Mouse (Mus musculus): ENCODE data around the gene Bdkrb2. TPM values are rescaled to one million over a fixed set of nuclear protein-coding genes. Genes with fewer than 3 reads are reported as not detected.

The Bdkrb2 gene
- polyA plus RNA-seq, 1 experiment from 2014 or later = 1.7 TPM

DNA sequence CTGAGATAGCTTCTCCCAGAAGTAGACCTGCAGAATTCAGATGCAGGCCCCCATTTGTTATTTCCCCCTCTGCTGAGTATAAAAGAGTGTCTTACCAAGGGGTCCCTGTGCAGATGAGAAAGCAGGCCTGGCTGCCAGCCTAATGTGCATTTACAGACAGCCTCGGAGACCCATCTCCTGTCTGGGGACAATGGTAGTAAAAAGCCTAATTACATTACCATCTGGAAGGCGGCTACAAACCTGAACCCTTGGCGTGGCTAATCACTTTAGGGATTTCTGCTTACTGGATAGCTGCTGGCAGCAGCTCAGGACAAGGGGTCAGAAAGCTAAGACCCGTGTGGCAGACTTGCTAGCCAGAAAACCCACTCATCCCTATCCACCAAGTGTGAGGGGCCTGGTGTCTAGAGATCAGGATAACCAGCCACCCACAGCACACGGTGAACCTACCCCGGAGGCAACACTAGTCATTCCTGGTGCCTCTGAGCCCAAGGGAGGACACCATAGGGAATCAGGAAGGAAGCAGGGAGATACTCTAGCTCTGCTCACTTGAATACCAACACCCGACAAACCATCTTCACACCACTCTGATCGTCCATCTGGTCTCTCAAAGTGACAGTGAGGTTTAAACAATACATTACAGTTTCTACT is 31.2 kb upstream of the Bdkrb2 start:
- no peak overlapping the region for H3K4me2 ChIP-seq (replicated peaks; ENCODE audit: low read depth, low read length)
- no peak overlapping the region for H3K4me3 ChIP-seq (ENCODE audit: low read length)
- H3K4me1 ChIP-seq (ENCODE audit: insufficient read depth, low read length) = 0 out of 2 replicates have a peak, but pooled peaks cover 8% of the 10 kb centered on the region
- H3K36me3 ChIP-seq (ENCODE audit: insufficient read depth, low read length) = no peaks in the 10 kb centered on the region
- no peaks in the 10 kb centered on the region for H3K9me3 ChIP-seq (ENCODE audit: low read length)
- WGBS = 21% methylated on average over 8 of the region's 8 CpGs
- H3K27ac ChIP-seq (ENCODE audit: low read length) = peak overlapping the region; percentile 25; the same call in 1 of the 2 replicates
- no peaks in the 10 kb centered on the region for H3K27me3 ChIP-seq (ENCODE audit: insufficient read depth, low read length)
- H3K9ac ChIP-seq (replicated peaks; ENCODE audit: low read length) = no peak overlapping the region
- no peak for ATAC-seq (ENCODE audit: low FRiP score, low TSS enrichment)

DNA sequence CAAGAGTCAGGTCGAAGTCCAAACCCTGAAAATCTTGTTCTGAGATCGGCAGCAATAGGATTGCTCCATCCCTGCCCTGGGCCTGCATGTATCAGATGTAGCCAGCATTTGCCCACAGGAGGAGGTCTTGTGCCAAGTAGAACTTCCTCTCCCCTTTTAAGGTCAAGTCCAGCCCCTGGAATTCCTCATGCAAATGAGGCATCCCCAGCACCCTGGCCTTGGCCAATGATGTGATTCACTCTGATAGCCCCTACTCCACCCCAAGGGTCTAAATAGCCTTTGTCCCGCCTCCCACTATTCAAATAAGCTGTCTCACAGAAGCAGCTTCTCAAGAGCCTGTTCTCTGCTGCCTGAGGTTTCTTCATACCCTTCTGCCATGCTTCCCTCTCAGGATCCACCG is 28.2 kb upstream of the Bdkrb2 start:
- Histone ChIP-seq H3K27me3 (ENCODE audit: insufficient read depth, low read length) (no peaks in the 10 kb centered on the region), H3K36me3 (ENCODE audit: insufficient read depth, low read length) (no peaks in the 10 kb centered on the region), H3K27ac (ENCODE audit: low read length) (no peak overlapping the region), H3K4me2 (replicated peaks; ENCODE audit: low read depth, low read length) (no peak overlapping the region), H3K9me3 (ENCODE audit: low read length) (no peaks in the 10 kb centered on the region; the same call in 1 of the 2 replicates), H3K4me1 (ENCODE audit: insufficient read depth, low read length) (0 out of 2 replicates have a peak, but pooled peaks cover 6% of the 10 kb centered on the region), H3K4me3 (ENCODE audit: low read length) (no peak overlapping the region), H3K9ac (replicated peaks; ENCODE audit: low read length) (no peak overlapping the region)
- ATAC-seq (ENCODE audit: low FRiP score, low TSS enrichment) = no peak
- 91% methylated on average over 4 of the region's 4 CpGs for WGBS

GRCm38 (mm10) chr12:105535968-105536760 is 26.9 kb upstream of the Bdkrb2 start:
- Histone ChIP-seq H3K4me3 (ENCODE audit: low read length) (no peak overlapping the region), H3K36me3 (ENCODE audit: insufficient read depth, low read length) (no peaks in the 10 kb centered on the region), H3K4me2 (replicated peaks; ENCODE audit: low read depth, low read length) (no peak overlapping the region), H3K9me3 (ENCODE audit: low read length) (no peaks in the 10 kb centered on the region; the same call in 1 of the 2 replicates), H3K4me1 (ENCODE audit: insufficient read depth, low read length) (0 out of 2 replicates have a peak, but pooled peaks cover 6% of the 10 kb centered on the region), H3K27me3 (ENCODE audit: insufficient read depth, low read length) (no peaks in the 10 kb centered on the region), H3K27ac (ENCODE audit: low read length) (no peak overlapping the region), H3K9ac (replicated peaks; ENCODE audit: low read length) (no peak overlapping the region)
- 65% methylated on average over 13 of the region's 13 CpGs for WGBS
- ATAC-seq (ENCODE audit: low FRiP score, low TSS enrichment) = no peak

DNA sequence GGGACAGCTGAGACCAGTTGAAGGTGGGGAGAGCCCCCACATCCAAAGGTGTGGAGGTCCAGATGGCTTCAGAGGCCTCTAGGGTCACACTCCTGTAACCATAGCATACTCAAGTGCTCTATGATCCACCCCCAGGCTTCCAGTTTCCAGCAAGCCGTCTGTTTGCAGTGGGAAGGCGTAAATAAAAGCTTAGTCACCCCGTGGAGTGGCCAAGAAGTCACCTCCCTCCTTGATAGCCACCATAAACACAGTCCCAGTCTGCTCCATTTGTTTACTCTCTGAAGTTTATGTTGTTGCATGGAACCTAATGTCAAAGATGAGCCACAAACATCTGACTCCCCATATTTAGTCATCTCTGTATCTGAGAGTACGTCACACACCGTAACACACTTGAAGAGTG is 25.9 kb upstream of the Bdkrb2 start:
- Histone ChIP-seq H3K27ac (ENCODE audit: low read length) (no peak overlapping the region), H3K4me3 (ENCODE audit: low read length) (no peak overlapping the region), H3K36me3 (ENCODE audit: insufficient read depth, low read length) (no peaks in the 10 kb centered on the region), H3K4me1 (ENCODE audit: insufficient read depth, low read length) (no peaks in the 10 kb centered on the region), H3K4me2 (replicated peaks; ENCODE audit: low read depth, low read length) (no peak overlapping the region), H3K9ac (replicated peaks; ENCODE audit: low read length) (no peak overlapping the region), H3K27me3 (ENCODE audit: insufficient read depth, low read length) (no peaks in the 10 kb centered on the region), H3K9me3 (ENCODE audit: low read length) (no peaks in the 10 kb centered on the region; the same call in 1 of the 2 replicates)
- 46% methylated on average over 5 of the region's 5 CpGs for WGBS
- no peak for ATAC-seq (ENCODE audit: low FRiP score, low TSS enrichment)

DNA sequence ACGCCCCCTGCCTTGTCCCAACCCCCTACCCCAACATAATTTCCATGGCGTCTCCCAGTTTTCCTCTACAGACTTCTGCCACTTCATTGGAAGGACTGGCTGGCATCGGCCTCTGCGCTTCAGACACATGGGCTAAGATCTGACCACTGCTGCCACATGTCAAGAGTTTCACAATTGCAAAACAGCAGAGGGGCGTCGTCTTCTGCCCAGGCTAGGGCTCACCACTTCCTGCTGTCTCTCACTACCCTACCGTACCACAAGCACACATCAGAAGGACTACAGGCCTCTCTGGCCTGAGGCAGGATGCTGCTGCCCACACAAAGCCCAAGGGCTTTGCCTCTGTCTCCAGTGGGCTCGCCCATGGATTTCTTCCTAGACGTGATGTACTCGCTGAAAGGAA is 23.4 kb upstream of the Bdkrb2 start:
- Histone ChIP-seq H3K27ac (ENCODE audit: low read length) (no peak overlapping the region), H3K9me3 (ENCODE audit: low read length) (no peaks in the 10 kb centered on the region; the same call in 1 of the 2 replicates), H3K4me2 (replicated peaks; ENCODE audit: low read depth, low read length) (no peak overlapping the region), H3K27me3 (ENCODE audit: insufficient read depth, low read length) (no peaks in the 10 kb centered on the region), H3K36me3 (ENCODE audit: insufficient read depth, low read length) (no peaks in the 10 kb centered on the region), H3K9ac (replicated peaks; ENCODE audit: low read length) (no peak overlapping the region), H3K4me3 (ENCODE audit: low read length) (no peak overlapping the region), H3K4me1 (ENCODE audit: insufficient read depth, low read length) (no peaks in the 10 kb centered on the region)
- 94% methylated on average over 10 of the region's 10 CpGs for WGBS
- ATAC-seq (ENCODE audit: low FRiP score, low TSS enrichment) = no peak

DNA sequence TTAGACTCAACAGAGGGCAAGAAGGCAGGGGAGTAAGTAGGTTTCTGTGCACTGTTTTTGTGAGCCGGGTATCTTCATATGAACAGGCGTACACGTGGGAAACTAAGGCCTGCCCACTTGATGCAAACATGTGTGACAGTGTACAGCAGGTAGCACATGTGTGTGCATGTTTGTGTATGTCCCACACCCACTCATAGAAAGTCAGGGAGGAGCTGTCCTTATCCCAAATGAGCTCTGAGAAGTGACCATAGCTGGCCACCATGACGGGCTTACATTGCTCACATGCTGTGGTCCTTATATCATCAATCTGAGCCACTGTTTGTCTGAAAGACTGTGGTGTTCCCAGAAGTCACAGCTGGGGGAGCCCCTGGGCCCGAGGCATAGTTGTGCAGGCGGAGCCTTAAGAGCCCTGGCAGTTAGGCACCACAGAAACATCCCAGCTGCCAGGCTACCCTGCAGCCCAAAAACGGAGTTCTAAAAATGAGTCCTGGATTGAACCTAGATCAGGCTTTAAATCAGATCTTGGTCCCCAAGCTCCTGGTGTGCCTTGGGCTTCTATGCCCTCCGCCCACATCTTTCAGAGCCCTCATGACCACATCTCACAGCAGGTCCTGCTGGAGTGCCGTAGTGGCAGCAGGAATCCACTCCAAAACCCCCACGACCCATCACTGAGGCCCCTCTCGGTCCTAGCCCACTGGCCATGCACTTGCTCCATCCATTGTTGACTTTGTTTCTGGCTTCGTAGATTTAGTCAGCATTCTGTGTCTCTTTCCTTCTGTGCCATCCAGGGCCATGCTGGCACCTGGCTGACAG is 21.2 kb upstream of the Bdkrb2 start:
- WGBS = 75% methylated on average over 12 of the region's 12 CpGs
- H3K9me3 ChIP-seq (ENCODE audit: low read length) = no peaks in the 10 kb centered on the region; the same call in 1 of the 2 replicates
- H3K4me1 ChIP-seq (ENCODE audit: insufficient read depth, low read length) = 0 out of 2 replicates have a peak, but pooled peaks cover 4% of the 10 kb centered on the region
- ATAC-seq (ENCODE audit: low FRiP score, low TSS enrichment) = no peak
- H3K36me3 ChIP-seq (ENCODE audit: insufficient read depth, low read length) = no peaks in the 10 kb centered on the region
- H3K27ac ChIP-seq (ENCODE audit: low read length) = no peak overlapping the region
- no peaks in the 10 kb centered on the region for H3K27me3 ChIP-seq (ENCODE audit: insufficient read depth, low read length)
- H3K4me3 ChIP-seq (ENCODE audit: low read length) = no peak overlapping the region
- H3K4me2 ChIP-seq (replicated peaks; ENCODE audit: low read depth, low read length) = no peak overlapping the region
- H3K9ac ChIP-seq (replicated peaks; ENCODE audit: low read length) = no peak overlapping the region

- H3K27me3 ChIP-seq (ENCODE audit: insufficient read depth, low read length) = no peaks in the 10 kb centered on the region
These were observed 20.5 kb upstream of the Bdkrb2 start for GRCm38 (mm10) chr12:105542513-105542912.

DNA sequence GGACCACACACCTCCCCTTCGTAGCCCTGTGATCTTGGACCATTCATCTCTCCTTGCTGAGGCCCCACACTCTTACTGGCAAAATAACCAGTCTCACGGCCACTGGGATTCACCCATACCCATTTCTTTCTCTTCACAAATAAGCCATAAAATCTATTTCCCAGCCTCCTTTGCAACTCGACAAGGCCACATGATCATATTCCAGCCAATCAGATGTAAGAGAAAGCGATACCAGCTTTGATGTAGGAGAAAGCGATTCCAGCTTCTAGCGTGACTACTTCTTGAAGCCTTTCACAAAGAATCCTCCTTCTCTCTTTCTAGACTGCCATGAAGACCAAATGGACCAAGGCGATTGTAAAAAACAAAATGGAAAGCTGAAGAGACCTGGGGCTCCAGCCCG is 19.9 kb upstream of the Bdkrb2 start:
- H3K9me3 ChIP-seq (ENCODE audit: low read length) = no peaks in the 10 kb centered on the region; the same call in 1 of the 2 replicates
- no peak for ATAC-seq (ENCODE audit: low FRiP score, low TSS enrichment)
- H3K9ac ChIP-seq (replicated peaks; ENCODE audit: low read length) = no peak overlapping the region
- H3K36me3 ChIP-seq (ENCODE audit: insufficient read depth, low read length) = no peaks in the 10 kb centered on the region
- 62% methylated on average over 8 of the region's 8 CpGs for WGBS
- no peak overlapping the region for H3K4me2 ChIP-seq (replicated peaks; ENCODE audit: low read depth, low read length)
- H3K27me3 ChIP-seq (ENCODE audit: insufficient read depth, low read length) = no peaks in the 10 kb centered on the region
- H3K4me3 ChIP-seq (ENCODE audit: low read length) = no peak overlapping the region
- no peak overlapping the region for H3K27ac ChIP-seq (ENCODE audit: low read length)
- 0 out of 2 replicates have a peak, but pooled peaks cover 4% of the 10 kb centered on the region for H3K4me1 ChIP-seq (ENCODE audit: insufficient read depth, low read length)

More at GRCm38 (mm10) chr12:105542513-105542912, 20.5 kb upstream of the Bdkrb2 start:
- Histone ChIP-seq H3K9ac (replicated peaks; ENCODE audit: low read length) (no peak overlapping the region), H3K27ac (ENCODE audit: low read length) (no peak overlapping the region), H3K4me2 (replicated peaks; ENCODE audit: low read depth, low read length) (no peak overlapping the region), H3K4me3 (ENCODE audit: low read length) (no peak overlapping the region), H3K9me3 (ENCODE audit: low read length) (no peaks in the 10 kb centered on the region; the same call in 1 of the 2 replicates), H3K36me3 (ENCODE audit: insufficient read depth, low read length) (no peaks in the 10 kb centered on the region), H3K4me1 (ENCODE audit: insufficient read depth, low read length) (0 out of 2 replicates have a peak, but pooled peaks cover 4% of the 10 kb centered on the region)
- WGBS = 80% methylated on average over 3 of the region's 3 CpGs
- ATAC-seq (ENCODE audit: low FRiP score, low TSS enrichment) = no peak

GRCm38 (mm10) chr12:105543751-105544150 is 19.3 kb upstream of the Bdkrb2 start:
- 76% methylated on average over 6 of the region's 6 CpGs for WGBS
- H3K27ac ChIP-seq (ENCODE audit: low read length) = no peak overlapping the region
- no peak overlapping the region for H3K4me2 ChIP-seq (replicated peaks; ENCODE audit: low read depth, low read length)
- H3K36me3 ChIP-seq (ENCODE audit: insufficient read depth, low read length) = no peaks in the 10 kb centered on the region
- H3K9ac ChIP-seq (replicated peaks; ENCODE audit: low read length) = no peak overlapping the region
- H3K27me3 ChIP-seq (ENCODE audit: insufficient read depth, low read length) = no peaks in the 10 kb centered on the region
- H3K9me3 ChIP-seq (ENCODE audit: low read length) = no peaks in the 10 kb centered on the region; the same call in 1 of the 2 replicates
- H3K4me1 ChIP-seq (ENCODE audit: insufficient read depth, low read length) = 0 out of 2 replicates have a peak, but pooled peaks cover 4% of the 10 kb centered on the region
- H3K4me3 ChIP-seq (ENCODE audit: low read length) = no peak overlapping the region
- no peak for ATAC-seq (ENCODE audit: low FRiP score, low TSS enrichment)

All from kidney, embryonic 16.5 days (tissue).